Mouse (Mus musculus) small intestine, adult 2 months (tissue): Measurements from ENCODE around the gene Mfsd12. TPM values are rescaled to one million over a fixed set of nuclear protein-coding genes. Genes with fewer than 3 reads are reported as not detected.

Experiments used
- H3K27ac ChIP-seq: fragments of 200-500 bp; 2 replicates; pipeline ENCODE4 v1.5.1; 2012; ENCODE audit warnings: low read depth, low read length, control low read depth, inconsistent platforms; ENCODE audit not compliant: insufficient read depth
- H3K27me3 ChIP-seq: fragments of 200-500 bp; 2 replicates; pipeline ENCODE4 v1.6.1; 2012; ENCODE audit warnings: mild to moderate bottlenecking, moderate library complexity, low read length, inconsistent platforms; ENCODE audit not compliant: control insufficient read depth, insufficient read depth
- H3K36me3 ChIP-seq: fragments of 200-500 bp; 2 replicates; pipeline ENCODE4 v1.6.1; 2012; ENCODE audit warnings: mild to moderate bottlenecking, low read length, control low read depth, inconsistent platforms; ENCODE audit not compliant: control insufficient read depth, insufficient read depth
- H3K4me1 ChIP-seq: fragments of 200-500 bp; 2 replicates; pipeline ENCODE4 v1.6.1; 2012; ENCODE audit warnings: low read length, inconsistent platforms, mixed read lengths; ENCODE audit not compliant: control insufficient read depth, insufficient read depth, insufficient read length
- H3K4me3 ChIP-seq: fragments of 200-500 bp; 2 replicates; pipeline ENCODE4 v1.5.1; 2012; ENCODE audit warnings: low read depth, mild to moderate bottlenecking, control low read depth, inconsistent platforms, low read length, moderate library complexity
- CTCF ChIP-seq: fragments of 200-500 bp; IDR thresholded peaks from 2 replicates; pipeline ENCODE4 v1.5.1; 2012; ENCODE audit warnings: low read depth, mild to moderate bottlenecking, control low read depth, inconsistent platforms, low read length, moderate library complexity, mixed read lengths; ENCODE audit not compliant: insufficient replicate concordance, insufficient read length; ENCODE audit errors: extremely low read depth
- POLR2A ChIP-seq: fragments of 200-500 bp; IDR thresholded peaks from 2 replicates; pipeline ENCODE4 v1.6.1; 2012; ENCODE audit warnings: low read depth, mild to moderate bottlenecking, control low read depth, inconsistent platforms, low read length, moderate library complexity
- WGBS: fragments of 180-500 bp; shearing (Covaris S2); methylation state at CpG from one replicate; pipeline ENCODE4 v1.1.7; 2018; 5-methylcytosine and 5-hydroxymethylcytosine counted together
- polyA plus RNA-seq: library from polyadenylated mRNA; depleted of rRNA; stranded (reverse); fragments of >200 nt; gene quantifications from 2 replicates; pipeline ENCODE4 v1.2.3, GENCODE M21; 2012

The Mfsd12 gene
- polyA plus RNA-seq, 1 experiment = 22.7 TPM

DNA sequence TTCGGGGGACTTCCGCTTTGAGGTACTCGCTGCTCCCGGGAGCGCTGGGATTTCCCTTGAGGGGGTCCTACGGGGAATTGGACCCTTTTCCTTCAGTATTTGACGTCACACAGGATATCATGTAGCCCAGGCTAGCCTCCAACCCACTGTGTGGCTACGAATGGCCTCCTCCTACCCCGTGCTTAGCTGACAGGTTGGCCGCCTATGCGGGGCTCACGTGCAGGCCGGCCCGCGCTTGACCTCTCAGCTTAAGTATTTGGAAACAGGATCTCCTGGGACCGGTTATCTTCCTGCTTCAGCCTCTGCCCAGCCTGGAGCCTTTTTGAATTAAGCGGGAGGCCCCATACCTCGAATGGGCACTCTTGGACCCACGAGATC, 27.3 kb downstream of the Mfsd12 start:
- TF ChIP-seq POLR2A (no peak), CTCF (no peak)
- H3K27me3 ChIP-seq = no peaks in the 10 kb centered on the region
- H3K4me1 ChIP-seq = peaks cover 21% of the 10 kb centered on the region
- H3K36me3 ChIP-seq = peaks cover 21% of the 10 kb centered on the region; the same call in 1 of the 2 replicates
- WGBS = 0% methylated on average over 19 of the region's 19 CpGs
- H3K27ac ChIP-seq = 0 out of 2 replicates have a peak overlapping the region, but pooled peaks have one; percentile 0
- H3K4me3 ChIP-seq = peak overlapping the region; percentile 68

DNA sequence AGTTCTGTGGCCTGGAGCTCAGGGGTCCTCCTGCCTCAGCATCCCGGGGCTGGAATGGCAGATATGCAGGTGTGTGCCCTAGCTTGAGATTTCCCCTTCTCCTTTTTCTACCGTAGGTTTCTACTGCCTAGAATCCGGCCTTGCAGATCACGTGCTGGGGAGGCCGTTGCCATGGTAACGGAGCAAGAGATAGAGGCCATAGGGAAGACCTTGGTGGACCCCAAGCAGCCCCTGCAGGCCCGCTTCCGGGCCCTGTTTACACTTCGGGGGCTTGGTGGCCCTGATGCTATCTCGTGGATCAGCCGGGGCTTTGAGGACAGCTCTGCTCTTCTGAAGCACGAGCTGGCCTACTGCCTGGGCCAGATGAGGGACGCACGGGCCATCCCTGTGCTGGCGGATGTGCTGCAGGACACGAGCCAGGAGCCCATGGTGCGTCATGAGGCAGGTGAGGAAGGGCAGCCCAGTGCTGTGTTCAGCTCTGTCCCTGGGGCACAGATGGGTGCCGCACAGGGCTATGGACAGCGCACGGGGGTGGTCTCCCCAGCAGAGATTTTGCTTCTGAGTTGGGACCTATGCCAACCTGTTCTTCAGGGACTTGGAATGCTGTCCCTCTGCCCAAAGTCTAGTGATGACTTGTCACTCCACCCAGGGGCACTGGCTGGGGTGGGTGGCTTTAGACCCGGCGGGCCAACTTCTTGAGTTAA, 28.5 kb downstream of the Mfsd12 start:
- 65% methylated on average over 22 of the region's 22 CpGs for WGBS
- H3K4me1 ChIP-seq = peaks cover 28% of the 10 kb centered on the region
- H3K27me3 ChIP-seq = no peaks in the 10 kb centered on the region
- peaks cover 21% of the 10 kb centered on the region; the same call in 1 of the 2 replicates for H3K36me3 ChIP-seq
- TF ChIP-seq CTCF = no peak
- no peak for TF ChIP-seq POLR2A
- no peak overlapping the region for H3K27ac ChIP-seq
- H3K4me3 ChIP-seq = peak overlapping the region; percentile 68; the same call in 1 of the 2 replicates

DNA sequence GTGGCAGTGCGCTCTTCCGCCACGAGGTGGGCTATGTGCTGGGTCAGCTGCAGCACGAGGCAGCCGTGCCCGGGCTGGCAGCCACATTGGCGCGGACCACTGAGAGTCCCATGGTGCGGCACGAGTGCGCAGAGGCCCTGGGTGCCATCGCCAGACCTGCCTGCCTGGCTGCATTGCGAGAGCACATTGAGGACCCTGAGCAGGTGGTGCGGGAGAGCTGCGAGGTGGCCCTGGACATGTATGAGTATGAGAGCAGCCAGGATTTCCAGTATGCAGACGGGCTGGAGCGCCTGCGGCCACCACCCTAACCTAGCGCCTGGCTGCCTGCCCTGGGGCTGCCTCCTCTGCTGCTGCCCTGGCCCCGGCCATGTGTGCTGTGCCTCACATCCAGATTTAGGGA, 30.4 kb downstream of the Mfsd12 start:
- peaks cover 34% of the 10 kb centered on the region for H3K4me1 ChIP-seq
- H3K27me3 ChIP-seq = no peaks in the 10 kb centered on the region
- TF ChIP-seq POLR2A (no peak), CTCF (no peak)
- no peak overlapping the region for H3K27ac ChIP-seq
- peaks cover 21% of the 10 kb centered on the region; the same call in 1 of the 2 replicates for H3K36me3 ChIP-seq
- no peak overlapping the region for H3K4me3 ChIP-seq
- WGBS = 92% methylated on average over 20 of the region's 20 CpGs

DNA sequence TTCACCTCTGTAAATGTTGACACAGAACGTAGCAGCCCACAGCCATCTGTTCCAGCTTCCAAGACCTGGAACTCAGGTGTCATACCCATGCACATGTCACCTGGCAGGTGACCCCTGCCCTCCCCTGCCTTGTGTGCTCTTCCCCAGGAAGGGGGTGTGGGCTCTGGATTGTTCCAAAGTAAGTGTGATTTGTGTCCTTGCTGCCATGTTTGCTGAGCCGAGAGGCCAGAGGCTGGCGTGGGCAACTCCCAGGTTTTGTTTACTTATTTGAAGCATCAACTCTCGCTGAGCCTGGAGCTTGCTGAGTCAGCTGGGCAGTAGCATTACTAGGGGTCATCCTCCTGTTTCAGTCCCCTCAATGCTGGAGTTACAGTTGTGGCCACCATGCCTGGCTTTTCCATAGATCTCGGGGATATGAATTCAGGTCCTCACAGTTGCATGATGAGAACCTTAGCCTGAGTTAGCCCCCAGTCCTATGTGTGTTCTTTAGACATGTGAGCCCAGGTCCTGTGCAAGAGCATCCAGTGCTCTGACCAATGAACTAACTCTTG, 31.3 kb downstream of the Mfsd12 start, which contains the start of gene Gm48552:
TSS of gene Gm48552 (plus strand) at position 501 of the 551 bp plus-strand sequence.
- TF ChIP-seq CTCF = no peak
- no peak for TF ChIP-seq POLR2A
- peaks cover 34% of the 10 kb centered on the region for H3K4me1 ChIP-seq
- no peak within 1 kb of the TSS for H3K4me3 ChIP-seq
- H3K27ac ChIP-seq = peak within 1 kb of the TSS; percentile 25; the same call in 1 of the 2 replicates
- 63% methylated on average over 5 of the region's 5 CpGs for WGBS
- H3K36me3 ChIP-seq = peaks cover 21% of the 10 kb centered on the region; the same call in 1 of the 2 replicates
- no peaks in the 10 kb centered on the region for H3K27me3 ChIP-seq

DNA sequence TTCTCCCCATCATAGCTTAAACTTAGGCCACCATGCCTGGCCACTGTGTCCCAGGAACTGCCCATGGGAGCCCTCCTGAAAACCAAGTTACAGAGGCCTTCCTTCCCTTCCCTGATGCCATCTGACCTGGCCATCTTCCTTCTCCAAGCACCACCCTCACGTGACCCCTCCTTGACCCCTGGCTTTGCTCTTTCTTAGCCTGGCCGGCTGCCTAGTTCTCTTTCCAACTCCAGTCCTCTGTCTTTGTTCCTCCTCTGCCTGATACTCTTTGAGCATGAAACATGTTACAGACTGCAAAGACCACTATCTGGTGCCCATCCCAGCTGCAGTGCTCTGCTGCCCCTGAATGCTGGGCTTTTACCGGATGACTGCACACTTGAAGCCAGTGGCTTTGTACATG, 32.1 kb downstream of the Mfsd12 start:
- H3K36me3 ChIP-seq = peaks cover 27% of the 10 kb centered on the region
- no peak overlapping the region for H3K4me3 ChIP-seq
- peak overlapping the region; percentile 25; the same call in 1 of the 2 replicates for H3K27ac ChIP-seq
- 42% methylated on average over 3 of the region's 3 CpGs for WGBS
- peaks cover 36% of the 10 kb centered on the region for H3K4me1 ChIP-seq
- TF ChIP-seq POLR2A = no peak
- no peak for TF ChIP-seq CTCF
- no peaks in the 10 kb centered on the region for H3K27me3 ChIP-seq

DNA sequence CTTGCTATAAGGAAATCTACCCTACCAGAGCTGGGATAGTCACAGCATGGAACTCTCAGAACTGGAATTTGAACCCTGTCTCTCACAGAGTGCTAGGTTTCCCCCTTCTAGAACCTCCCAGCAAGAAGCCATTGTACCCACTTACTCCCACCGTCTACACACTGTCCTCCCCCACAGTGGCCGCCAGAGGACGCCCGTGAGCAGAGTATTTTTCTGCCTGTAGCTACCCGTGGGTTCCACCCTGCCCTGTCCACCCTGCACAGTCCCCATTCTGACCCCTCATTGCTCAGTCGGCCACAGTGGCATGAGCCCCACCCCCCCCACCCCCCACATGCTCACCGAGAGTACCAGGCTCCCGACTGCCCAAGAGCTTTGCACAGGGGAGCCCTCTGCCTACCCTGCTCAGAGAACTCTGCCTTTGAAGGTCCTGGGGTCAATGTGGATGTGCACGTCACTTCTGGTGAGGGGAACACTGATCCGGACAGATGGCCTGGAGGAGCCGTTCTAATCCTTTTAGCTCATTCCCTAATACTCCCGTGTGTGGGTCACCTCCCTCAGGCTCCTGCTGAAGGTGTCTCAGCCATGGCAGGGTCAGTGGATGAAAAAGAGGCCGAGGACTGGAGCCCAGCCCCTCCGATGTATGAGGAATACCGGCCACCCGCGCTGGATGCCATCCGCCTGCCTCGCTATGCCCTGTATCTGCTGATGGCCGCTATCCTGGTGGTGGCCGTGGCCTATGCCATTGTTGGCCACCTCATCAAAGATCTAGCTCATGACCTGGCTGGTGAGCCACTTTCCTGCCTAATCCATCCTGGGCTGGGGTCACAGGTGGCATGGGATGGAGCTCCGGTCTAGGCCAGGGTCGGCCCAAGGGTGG, 32.7 kb downstream of the Mfsd12 start:
- Histone ChIP-seq H3K36me3 (peaks cover 33% of the 10 kb centered on the region), H3K27ac (peak overlapping the region; percentile 25; the same call in 1 of the 2 replicates), H3K27me3 (no peaks in the 10 kb centered on the region), H3K4me3 (no peak overlapping the region), H3K4me1 (peaks cover 34% of the 10 kb centered on the region)
- no peak for TF ChIP-seq POLR2A
- peak; percentile 98 for TF ChIP-seq CTCF
- WGBS = 57% methylated on average over 23 of the region's 23 CpGs
